Mouse (Mus musculus) bone marrow, adult 2 months (tissue): Measurements from ENCODE around the gene Caml. TPM values are rescaled to one million over a fixed set of nuclear protein-coding genes. Genes with fewer than 3 reads are reported as not detected.
A peak's percentile ranks its signal among the peaks of the same experiment; 100 is the strongest.
"Not testable (repeated sequence)": the region's sequence is repeated elsewhere in the genome, so short reads cannot be mapped to it uniquely, and the experiment has no call there.

Experiments used
- H3K27ac ChIP-seq: fragments of 200-500 bp; 2 replicates; pipeline ENCODE4 v1.5.1; 2012; ENCODE audit warnings: low read depth, mild to moderate bottlenecking, control low read depth, inconsistent platforms, low read length; ENCODE audit not compliant: control insufficient read depth, poor library complexity, insufficient read depth
- H3K4me1 ChIP-seq: fragments of 200-500 bp; 2 replicates; pipeline ENCODE4 v1.6.1; 2011; ENCODE audit warnings: low read length; ENCODE audit not compliant: control insufficient read depth, insufficient read depth
- H3K4me3 ChIP-seq: fragments of 200-500 bp; replicated peaks from 2 replicates; pipeline ENCODE3; 2011; ENCODE audit warnings: mild to moderate bottlenecking, low read depth, low read length, control low read depth; ENCODE audit not compliant: control insufficient read depth
- CTCF ChIP-seq: fragments of 200-500 bp; IDR thresholded peaks from 2 replicates; pipeline ENCODE4 v1.5.1; 2011; ENCODE audit warnings: low read length, control low read depth; ENCODE audit not compliant: control insufficient read depth, insufficient read depth
- POLR2A ChIP-seq: fragments of 200-500 bp; IDR thresholded peaks from 2 replicates; pipeline ENCODE4 v1.6.1; 2011; ENCODE audit warnings: low read depth, mild to moderate bottlenecking, control low read depth, low read length, borderline replicate concordance; ENCODE audit not compliant: control insufficient read depth
- WGBS: fragments of 180-500 bp; shearing (Covaris S2); methylation state at CpG from one replicate; pipeline ENCODE4 v1.1.7; 2018; 5-methylcytosine and 5-hydroxymethylcytosine counted together
- polyA plus RNA-seq: library from polyadenylated mRNA; stranded (reverse); fragments of >200 nt; gene quantifications from 2 replicates; pipeline ENCODE4 v1.2.4, GENCODE M21; 2011; ENCODE audit warnings: low replicate concordance; ENCODE audit not compliant: missing spikeins, insufficient read depth, insufficient read length

The Caml gene
- 26.9 TPM in 2 replicates for polyA plus RNA-seq

DNA sequence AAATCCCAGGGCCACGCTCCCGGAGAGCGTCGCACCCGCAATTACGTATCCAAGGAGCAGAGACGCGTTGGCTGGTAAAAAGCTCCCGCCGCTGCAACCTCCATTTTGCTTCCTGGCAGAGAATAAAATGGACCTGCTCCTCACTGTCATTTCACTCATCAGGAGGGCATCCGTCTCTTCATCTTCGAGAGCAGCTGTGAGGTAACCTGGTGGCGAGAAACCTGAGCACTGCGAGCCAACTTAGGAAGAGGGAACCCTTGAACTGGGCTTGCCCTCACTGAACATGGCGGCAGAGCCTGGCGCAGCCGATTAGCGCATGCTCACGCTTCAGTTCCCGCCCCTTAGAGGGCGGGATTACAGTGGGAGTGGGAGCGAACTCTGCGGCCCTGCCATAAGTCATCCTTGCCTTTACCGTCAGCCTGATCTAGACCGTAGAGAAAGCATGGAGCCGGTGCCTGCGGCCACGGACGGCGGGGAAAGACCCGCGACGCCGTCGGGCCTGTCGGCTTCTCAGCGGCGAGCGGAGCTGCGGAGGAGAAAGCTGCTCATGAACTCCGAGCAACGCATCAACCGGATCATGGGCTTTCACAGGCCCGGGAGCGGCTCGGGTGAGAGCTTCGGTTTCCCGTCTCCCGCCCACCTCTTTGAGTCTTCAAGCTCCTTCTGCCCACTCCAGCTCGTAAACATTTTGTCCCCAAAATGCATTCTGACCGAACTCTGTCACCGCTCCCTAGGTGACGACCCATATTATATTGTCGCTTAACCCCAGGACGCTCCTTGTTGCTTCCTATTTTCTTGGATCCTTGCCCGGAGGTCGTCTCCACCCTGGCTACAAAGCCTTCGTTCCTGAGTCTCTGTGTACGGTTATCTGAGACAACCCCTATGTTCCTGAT is at the start of gene Caml:
Gene Caml, plus strand, starts transcription at position 357 of the 893 bp plus-strand sequence.
- Histone ChIP-seq H3K27ac (peak within 1 kb of the TSS; percentile 63), H3K4me3 (peak within 1 kb of the TSS; percentile 74), H3K4me1 (no peaks in the 10 kb centered on the region; the same call in 1 of the 2 replicates)
- WGBS: under 1% methylated on average over 59 of the region's 59 CpGs
- peak; percentile 74; the same call in 1 of the 2 replicates for TF ChIP-seq POLR2A
- TF ChIP-seq CTCF: no peak

DNA sequence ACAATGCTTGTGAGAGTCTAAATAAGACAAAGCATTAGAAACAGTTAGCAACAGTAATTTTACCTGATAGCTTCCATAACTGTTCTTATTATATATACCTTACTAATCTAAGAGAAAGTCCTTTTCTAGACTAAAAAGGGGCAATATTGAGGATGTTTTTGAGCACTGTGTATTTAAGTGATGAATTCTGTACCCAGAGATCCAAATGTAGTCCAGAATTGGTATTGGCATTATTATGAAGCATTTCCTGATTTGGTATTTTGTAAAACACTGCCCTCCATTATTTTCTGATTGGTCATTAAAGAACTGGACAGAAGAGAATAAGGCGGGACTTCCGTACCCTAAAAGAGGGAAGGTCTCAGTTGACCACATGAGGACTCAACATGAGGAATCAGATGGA is 49.4 kb upstream of the Caml start, which contains the start of gene Tmed9:
Gene Tmed9, plus strand, starts transcription at position 301 of the 400 bp plus-strand sequence.
- no peak for TF ChIP-seq CTCF
- no peak for TF ChIP-seq POLR2A
- H3K4me3 ChIP-seq: no peak within 1 kb of the TSS
- no peak within 1 kb of the TSS for H3K27ac ChIP-seq
- H3K4me1 ChIP-seq: no peaks in the 10 kb centered on the region; the same call in 1 of the 2 replicates
- WGBS: 96% methylated on average over 2 of the region's 2 CpGs

DNA sequence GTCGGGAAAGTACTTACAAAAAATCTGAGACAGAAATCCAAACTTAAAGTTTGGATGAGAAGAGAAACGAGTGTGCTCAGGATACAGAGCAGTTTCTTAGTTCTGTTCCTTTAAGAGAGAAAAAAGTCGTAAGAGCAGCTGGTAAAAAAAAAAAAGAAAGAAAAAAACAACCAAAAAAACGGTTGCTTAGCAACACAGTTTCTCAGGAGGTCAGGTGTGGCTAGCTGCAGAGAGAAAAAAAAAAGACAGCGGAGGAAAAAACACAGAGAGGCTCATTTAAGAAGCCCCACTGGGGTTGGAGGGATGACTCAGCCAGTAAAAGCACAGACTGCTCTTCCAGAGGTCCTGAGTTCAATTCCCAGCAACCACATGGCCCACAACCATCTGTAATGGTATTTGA is 48.5 kb upstream of the Caml start:
- no peaks in the 10 kb centered on the region; the same call in 1 of the 2 replicates for H3K4me1 ChIP-seq
- no peak overlapping the region for H3K27ac ChIP-seq
- TF ChIP-seq CTCF: no peak
- TF ChIP-seq POLR2A: no peak
- 74% methylated on average over 5 of the region's 5 CpGs for WGBS
- H3K4me3 ChIP-seq: no peak overlapping the region

DNA sequence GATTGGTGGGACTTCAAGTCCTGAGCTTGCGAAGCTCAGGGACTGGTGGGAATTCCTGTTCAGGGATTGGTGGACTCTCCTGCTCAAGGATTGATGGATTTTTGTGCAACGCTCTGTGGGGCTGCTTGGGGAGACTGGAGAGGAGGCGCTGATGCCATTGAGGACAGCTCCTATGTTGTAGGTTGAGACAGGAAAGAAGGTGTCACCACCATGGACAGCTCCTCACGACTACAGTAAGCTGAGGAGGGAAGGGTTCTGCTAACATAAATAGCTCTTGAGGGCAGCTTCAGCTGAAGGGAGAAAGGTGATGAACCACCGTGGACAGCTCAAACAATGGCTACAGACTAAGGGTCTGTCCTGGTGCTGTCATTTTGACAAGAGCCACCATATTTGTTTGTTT is 46.9 kb upstream of the Caml start:
- Histone ChIP-seq H3K4me1 (no peaks in the 10 kb centered on the region), H3K27ac (no peak overlapping the region), H3K4me3 (no peak overlapping the region)
- WGBS: 69% methylated on average over 5 of the region's 5 CpGs
- TF ChIP-seq CTCF: no peak
- no peak for TF ChIP-seq POLR2A

DNA sequence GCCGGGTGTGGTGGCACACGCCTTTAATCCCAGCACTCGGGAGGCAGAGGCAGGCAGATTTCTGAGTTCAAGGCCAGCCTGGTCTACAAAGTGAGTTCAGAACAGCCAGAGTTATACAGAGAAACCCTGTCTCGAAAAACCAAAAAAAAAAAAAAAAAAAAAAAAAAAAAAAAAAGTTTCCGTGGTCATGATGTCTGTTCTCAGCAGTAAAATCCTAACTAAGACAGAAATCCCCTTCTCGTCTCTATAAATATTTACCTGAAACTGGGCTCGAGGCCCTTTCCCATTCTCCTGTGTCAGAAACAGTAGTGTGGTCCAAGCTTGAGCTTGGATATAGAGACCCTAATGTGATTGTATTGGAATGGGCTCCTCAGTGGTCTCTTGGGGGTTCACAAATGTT is 45.9 kb upstream of the Caml start:
- 67% methylated on average over 7 of the region's 7 CpGs for WGBS
- not testable (repeated sequence) for H3K4me3 ChIP-seq, H3K27ac ChIP-seq

DNA sequence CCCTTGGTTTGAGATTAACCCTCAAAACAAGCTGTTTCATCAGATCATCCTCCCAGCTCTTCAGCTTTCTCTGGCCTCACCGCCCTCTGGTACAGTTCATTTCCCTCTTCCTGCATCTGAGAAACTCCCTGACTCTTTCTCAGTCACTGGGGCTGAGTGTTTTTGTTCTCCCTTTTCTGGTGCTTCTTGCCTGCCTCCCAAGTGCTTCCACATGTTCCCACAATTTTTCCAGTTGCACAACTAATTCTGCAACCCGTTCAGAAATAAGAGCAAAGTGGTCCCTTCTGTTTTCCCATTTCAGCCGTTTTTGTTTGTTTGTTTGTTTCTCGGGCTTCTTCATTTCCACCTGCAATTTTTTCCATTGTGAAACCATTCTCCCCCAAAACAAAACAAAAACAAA is 44.7 kb upstream of the Caml start:
- TF ChIP-seq POLR2A (no peak), CTCF (no peak)
- Histone ChIP-seq H3K4me3 (no peak overlapping the region), H3K4me1 (no peaks in the 10 kb centered on the region), H3K27ac (no peak overlapping the region)
- 63% methylated on average over 4 of the region's 4 CpGs for WGBS

More for the DNA sequence above, 45.9 kb upstream of the Caml start:
- H3K4me1 ChIP-seq: not testable (repeated sequence)

DNA sequence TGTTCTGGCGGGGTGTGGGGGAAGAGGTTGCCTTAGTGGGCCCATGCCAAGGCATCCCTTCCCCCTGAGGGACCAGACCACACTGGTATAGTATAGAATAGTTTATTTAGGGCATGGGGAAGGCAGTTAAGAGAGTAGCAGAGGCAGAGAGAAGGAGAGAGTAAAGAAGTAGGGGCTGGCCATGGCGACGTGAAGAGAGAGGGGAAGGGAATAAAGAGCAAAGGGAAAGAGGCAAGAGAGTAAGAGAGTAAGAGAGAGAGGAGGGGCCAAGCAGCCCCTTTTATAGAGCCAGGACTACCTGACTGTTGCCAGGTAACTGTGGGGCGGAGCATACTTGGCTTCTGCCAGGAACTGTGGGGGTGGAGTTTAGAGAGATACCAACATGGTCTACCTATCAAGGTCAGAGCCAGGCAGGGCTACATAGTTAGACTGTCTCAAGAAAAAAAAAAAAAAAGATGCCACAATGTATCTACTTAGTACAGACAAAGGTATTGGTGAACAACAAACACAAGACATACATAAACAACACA is 30.8 kb upstream of the Caml start:
- Histone ChIP-seq H3K4me1 (no peaks in the 10 kb centered on the region), H3K27ac (no peak overlapping the region), H3K4me3 (no peak overlapping the region)
- 82% methylated on average over 4 of the region's 4 CpGs for WGBS
- TF ChIP-seq CTCF (no peak), POLR2A (no peak)

DNA sequence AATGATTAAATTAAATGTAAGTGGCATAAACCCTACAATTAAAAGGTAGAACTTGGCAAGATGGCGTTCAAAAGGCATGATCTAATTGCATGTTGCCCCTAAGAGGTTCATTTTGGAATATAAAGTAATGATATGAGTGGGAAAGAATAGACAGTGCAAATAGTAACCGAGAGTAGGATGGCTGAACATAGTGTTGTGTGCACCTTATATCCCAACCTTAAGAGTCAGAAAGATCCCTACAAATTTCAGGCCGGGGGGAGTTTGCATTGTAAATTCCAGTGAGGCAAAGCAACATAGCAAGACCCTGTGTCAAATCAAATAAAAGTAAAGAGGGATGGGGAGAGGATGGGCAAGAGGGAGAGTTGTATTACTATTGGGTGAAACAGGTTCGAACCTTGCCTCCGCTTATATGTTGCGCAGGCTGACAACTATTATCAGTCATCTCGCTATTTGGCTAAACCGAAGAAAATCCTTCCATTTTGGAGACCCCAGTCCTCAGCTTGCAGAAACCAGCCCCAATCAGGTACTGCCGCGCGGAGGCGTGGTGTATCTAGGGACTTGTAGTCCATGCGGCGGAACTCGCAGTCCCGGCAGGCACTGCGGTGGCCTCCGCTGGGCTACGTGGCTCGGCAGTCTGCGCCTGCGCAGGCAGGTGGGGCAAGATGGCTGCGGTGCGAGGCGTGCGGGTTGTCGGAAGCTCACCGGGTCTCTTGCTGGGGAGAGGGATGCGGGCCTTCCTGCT is 30.1 kb upstream of the Caml start:
- no peak overlapping the region for H3K27ac ChIP-seq
- H3K4me1 ChIP-seq: no peaks in the 10 kb centered on the region
- TF ChIP-seq POLR2A (peak; percentile 93; the same call in 1 of the 2 replicates), CTCF (no peak)
- H3K4me3 ChIP-seq: peak overlapping the region; percentile 84
- WGBS: 5% methylated on average over 29 of the region's 29 CpGs
